Mouse (Mus musculus) liver, embryonic 14.5 days (tissue): ENCODE results near the gene Nexmif. TPM values are rescaled to one million over a fixed set of nuclear protein-coding genes. Genes with fewer than 3 reads are reported as not detected.
A peak's percentile ranks its signal among the peaks of the same experiment; 100 is the strongest.

ENCODE experiments used
- ATAC-seq: fragments of 200-750 bp; cut with Nextera tagmentation; 2 replicates; pipeline ENCODE4 v1.8.0; 2017; ENCODE audit warnings: moderate number of reproducible peaks, mild to moderate bottlenecking, moderate library complexity; ENCODE audit not compliant: insufficient read depth
- DNase-seq, 3 experiments: peaks; one replicate each; pipeline ENCODE4 v3.0.0-alpha.2; 2012 to 2013; ENCODE audit warnings: low read depth in 3 of 3, low spot score in 3 of 3
- H3K27ac ChIP-seq: fragments of 300-500 bp; sonication (generic); 2 replicates; pipeline ENCODE4 v1.5.1; 2014; ENCODE audit warnings: moderate library complexity, mild to moderate bottlenecking, control low read depth, inconsistent platforms
- H3K27me3 ChIP-seq: fragments of 300-500 bp; sonication (generic); 2 replicates; pipeline ENCODE4 v1.6.1; 2014; ENCODE audit warnings: mild to moderate bottlenecking, low read length, moderate library complexity; ENCODE audit not compliant: control insufficient read depth, insufficient read depth
- H3K36me3 ChIP-seq: fragments of 300-500 bp; sonication (generic); replicated peaks from 2 replicates; pipeline ENCODE4 v1.6.1; 2014; ENCODE audit warnings: low read depth; ENCODE audit not compliant: control insufficient read depth, insufficient read depth
- H3K4me1 ChIP-seq, 2 experiments: fragments of 200-500 bp in 1 of 2; fragments of 300-500 bp in 1 of 2; sonication (generic) in 1 of 2; replicated peaks; 2 replicates each; pipeline ENCODE4 v1.6.1; 2012 to 2014; ENCODE audit warnings: antibody characterized with exemption in 1 of 2, inconsistent platforms in 1 of 2, low read length in 1 of 2; ENCODE audit not compliant: control insufficient read depth in 2 of 2, insufficient read depth in 2 of 2
- H3K4me2 ChIP-seq: fragments of 300-500 bp; sonication (generic); 2 replicates; pipeline ENCODE4 v1.6.1; 2014; ENCODE audit warnings: low read depth, mild to moderate bottlenecking, control low read depth, moderate library complexity
- H3K4me3 ChIP-seq, 2 experiments: fragments of 200-500 bp in 1 of 2; fragments of 300-500 bp in 1 of 2; sonication (generic) in 1 of 2; 2 replicates each; pipeline ENCODE4 v1.5.1; 2012 to 2014; ENCODE audit warnings: low read depth in 2 of 2, low read length in 2 of 2, mild to moderate bottlenecking in 2 of 2, control low read depth in 1 of 2, inconsistent platforms in 1 of 2, moderate library complexity in 1 of 2; ENCODE audit not compliant: insufficient read depth in 1 of 2
- H3K9ac ChIP-seq: fragments of 300-500 bp; sonication (generic); replicated peaks from 2 replicates; pipeline ENCODE4 v1.6.1; 2014; ENCODE audit warnings: mild to moderate bottlenecking, control low read depth, moderate library complexity
- H3K9me3 ChIP-seq: fragments of 300-500 bp; sonication (generic); 2 replicates; pipeline ENCODE4 v1.6.1; 2016; ENCODE audit warnings: low read length, mixed read lengths; ENCODE audit not compliant: control insufficient read depth
- CTCF ChIP-seq: IDR thresholded peaks from 2 replicates; pipeline ENCODE4 v1.5.1; 2016; ENCODE audit warnings: antibody characterized with exemption, low read depth, control low read depth
- EP300 ChIP-seq: IDR thresholded peaks from 2 replicates; pipeline ENCODE4 v1.6.1; 2016; ENCODE audit warnings: antibody characterized with exemption, low read depth
- WGBS: fragments of 180-500 bp; shearing (Covaris S2); extraction: QIAGEN DNeasy Blood & Tissue Kit; methylation state at CpG from one replicate; pipeline ENCODE4 v1.1.7; 2014; ENCODE audit not compliant: insufficient replicate concordance; 5-methylcytosine and 5-hydroxymethylcytosine counted together
- polyA plus RNA-seq, 2 experiments: library from polyadenylated mRNA; depleted of rRNA in 1 of 2; stranded (reverse) in 1 of 2; unstranded in 1 of 2; fragments of >200 nt; fragmentation: Nextera tagmentation in 1 of 2; extraction: Ambion mirVana in 1 of 2; gene quantifications; 2 replicates each; pipeline versions ENCODE4 v1.2.1 to v1.2.3; 2012 to 2014

The Nexmif gene
- polyA plus RNA-seq (2012; rRNA removed) (under 0.01 and 0.01 TPM in 2 replicates), polyA plus RNA-seq (2014; fragmentation: Nextera tagmentation; extraction: Ambion mirVana) (not detected in 2 replicates)

DNA sequence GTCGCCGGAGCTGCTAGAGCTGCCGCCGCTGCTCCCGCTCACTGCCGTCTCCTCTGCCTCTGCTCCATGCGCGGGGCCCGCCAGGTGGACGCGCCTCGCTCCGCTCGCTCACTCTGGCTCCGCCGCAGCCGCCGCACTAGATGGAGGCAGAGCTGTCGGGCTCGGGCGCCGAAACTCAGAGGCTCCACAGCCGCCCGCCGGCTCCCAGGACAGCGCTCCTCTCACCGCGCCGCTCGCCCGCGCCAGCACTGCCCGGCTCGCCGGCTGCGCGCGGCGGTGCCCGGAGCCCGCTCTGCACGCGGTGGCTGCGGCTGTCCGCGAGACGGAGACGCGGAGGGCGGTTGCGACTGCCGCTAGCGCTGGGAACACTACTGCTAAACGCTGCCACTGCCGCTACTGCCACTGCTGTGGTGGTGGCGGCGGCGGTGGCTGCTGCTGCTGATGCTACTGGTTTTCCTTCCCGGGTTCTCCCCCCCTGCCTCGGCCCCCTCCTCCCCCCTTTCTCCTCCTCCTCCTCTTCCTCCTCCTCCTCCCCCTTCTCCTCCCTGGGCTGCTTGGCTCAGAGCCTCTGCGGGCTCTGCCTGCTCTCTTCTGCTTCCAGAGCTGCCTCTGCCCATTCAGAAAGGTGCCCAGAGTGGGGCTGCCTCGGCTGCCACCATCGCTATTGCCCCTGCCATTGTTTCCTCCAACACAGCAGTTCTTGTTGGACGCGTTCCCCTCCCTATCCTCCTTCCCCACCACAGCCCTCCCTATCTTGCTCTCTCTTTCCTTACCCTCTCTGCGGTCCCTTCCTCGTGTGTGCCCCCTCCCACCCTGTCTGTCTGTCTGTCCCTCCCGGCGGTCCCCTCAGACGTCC is at the start of gene Nexmif:
Gene Nexmif (minus strand): TSS at position 450 of the 856 bp plus-strand sequence.
- DNase-seq: no peak
- H3K9me3 ChIP-seq: no peaks in the 10 kb centered on the region
- TF ChIP-seq EP300 (no peak), CTCF (no peak)
- no peaks in the 10 kb centered on the region for H3K36me3 ChIP-seq
- H3K27me3 ChIP-seq: peaks cover 48% of the 10 kb centered on the region
- peak within 1 kb of the TSS; percentile 2 to 38; a peak in 2 of 4 replicates for H3K4me3 ChIP-seq
- peak within 1 kb of the TSS; percentile 53 for H3K4me2 ChIP-seq
- H3K27ac ChIP-seq: no peak within 1 kb of the TSS
- WGBS: 21% methylated on average over 58 of the region's 70 CpGs
- H3K9ac ChIP-seq: no peak within 1 kb of the TSS
- H3K4me1 ChIP-seq: no peaks in the 10 kb centered on the region
- no peak for ATAC-seq

DNA sequence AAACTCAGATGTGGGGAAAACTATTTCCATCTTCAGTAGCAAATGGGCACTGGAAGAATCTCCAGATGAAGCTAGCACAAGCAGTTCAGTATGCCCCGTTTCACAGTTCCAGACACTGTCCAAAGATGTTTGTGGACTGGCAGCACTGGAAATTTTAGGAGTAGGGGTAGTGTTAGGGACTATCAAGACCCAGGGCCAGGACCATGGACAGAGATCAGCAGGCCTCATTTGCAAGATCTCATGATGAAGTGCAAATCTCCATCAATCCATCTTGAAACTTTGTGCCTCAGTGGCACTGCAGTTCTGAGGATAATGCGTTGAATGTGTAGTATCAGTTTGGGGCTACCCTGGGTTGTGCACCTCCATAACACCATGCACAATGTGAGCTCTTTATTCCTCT is 7.7 kb upstream of the Nexmif start:
- H3K27ac ChIP-seq: no peak overlapping the region
- no peak for DNase-seq
- 56% methylated on average over 2 of the region's 2 CpGs for WGBS

DNA sequence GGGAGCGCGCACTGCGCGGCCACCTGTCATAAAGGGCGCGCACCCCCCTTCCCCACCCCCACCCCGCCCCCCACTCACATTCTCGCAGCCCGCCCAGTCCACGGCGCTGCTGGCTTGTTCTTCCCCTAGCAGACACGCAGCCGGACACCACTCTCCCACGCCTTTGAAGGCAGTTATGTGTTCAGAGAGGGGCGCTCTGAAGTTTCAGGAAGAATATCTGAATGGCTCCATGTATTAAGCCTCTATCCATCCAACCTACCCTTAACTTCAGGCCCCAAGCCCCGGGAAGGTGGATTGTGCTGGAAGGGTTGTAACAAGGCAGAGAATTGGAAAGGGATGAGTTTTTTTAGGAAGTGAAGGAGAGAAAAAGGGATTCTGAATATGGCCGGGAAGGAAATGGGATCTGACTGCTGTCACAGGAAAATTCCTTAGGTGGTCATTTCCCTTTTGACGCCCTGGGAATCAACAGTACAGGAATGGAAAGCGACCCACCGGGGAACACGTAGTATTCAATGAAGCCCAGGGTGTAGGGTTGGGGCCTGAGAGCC is 681 bp upstream of the Nexmif start:
- Histone ChIP-seq H3K27ac (no peak overlapping the region), H3K36me3 (no peaks in the 10 kb centered on the region), H3K4me2 (no peak overlapping the region), H3K4me3 (no peak overlapping the region), H3K9me3 (no peaks in the 10 kb centered on the region), H3K27me3 (peaks cover 48% of the 10 kb centered on the region), H3K9ac (no peak overlapping the region), H3K4me1 (no peaks in the 10 kb centered on the region)
- ATAC-seq (no peak), DNase-seq (no peak)
- no peak for TF ChIP-seq CTCF
- TF ChIP-seq EP300: no peak
- 27% methylated on average over 21 of the region's 21 CpGs for WGBS

More for the DNA sequence above, 7.7 kb upstream of the Nexmif start:
- Histone ChIP-seq H3K36me3 (no peaks in the 10 kb centered on the region), H3K4me3 (no peak overlapping the region), H3K4me1 (no peaks in the 10 kb centered on the region), H3K9me3 (no peaks in the 10 kb centered on the region), H3K9ac (no peak overlapping the region), H3K27me3 (no peaks in the 10 kb centered on the region), H3K4me2 (no peak overlapping the region)
- TF ChIP-seq CTCF (no peak), EP300 (no peak)
- no peak for ATAC-seq

DNA sequence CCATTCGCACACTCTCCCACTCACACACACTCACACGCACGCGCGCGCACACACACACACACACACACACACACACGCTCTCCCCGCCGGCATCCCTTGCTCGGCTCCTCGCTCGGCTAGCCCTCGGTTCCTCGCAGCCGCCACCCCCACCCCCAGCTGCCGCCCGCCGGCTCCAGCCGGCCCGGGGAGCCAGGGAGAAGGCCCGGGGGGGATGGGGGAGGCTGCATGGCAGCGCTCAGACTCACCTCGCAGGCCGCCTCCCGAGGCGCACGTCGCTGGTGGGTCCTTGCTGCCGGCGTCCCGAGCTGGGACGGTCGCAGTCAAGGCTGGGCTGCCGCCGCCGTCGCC is 623 bp downstream of the Nexmif start:
- Histone ChIP-seq H3K9ac (no peak overlapping the region), H3K4me2 (peak overlapping the region; percentile 53), H3K9me3 (no peaks in the 10 kb centered on the region), H3K36me3 (no peaks in the 10 kb centered on the region), H3K4me3 (peak overlapping the region; percentile 2 to 38; a peak in 2 of 4 replicates), H3K27ac (no peak overlapping the region), H3K4me1 (no peaks in the 10 kb centered on the region), H3K27me3 (peaks cover 48% of the 10 kb centered on the region)
- DNase-seq (no peak), ATAC-seq (no peak)
- TF ChIP-seq CTCF (no peak), EP300 (no peak)
- WGBS: 24% methylated on average over 20 of the region's 37 CpGs

DNA sequence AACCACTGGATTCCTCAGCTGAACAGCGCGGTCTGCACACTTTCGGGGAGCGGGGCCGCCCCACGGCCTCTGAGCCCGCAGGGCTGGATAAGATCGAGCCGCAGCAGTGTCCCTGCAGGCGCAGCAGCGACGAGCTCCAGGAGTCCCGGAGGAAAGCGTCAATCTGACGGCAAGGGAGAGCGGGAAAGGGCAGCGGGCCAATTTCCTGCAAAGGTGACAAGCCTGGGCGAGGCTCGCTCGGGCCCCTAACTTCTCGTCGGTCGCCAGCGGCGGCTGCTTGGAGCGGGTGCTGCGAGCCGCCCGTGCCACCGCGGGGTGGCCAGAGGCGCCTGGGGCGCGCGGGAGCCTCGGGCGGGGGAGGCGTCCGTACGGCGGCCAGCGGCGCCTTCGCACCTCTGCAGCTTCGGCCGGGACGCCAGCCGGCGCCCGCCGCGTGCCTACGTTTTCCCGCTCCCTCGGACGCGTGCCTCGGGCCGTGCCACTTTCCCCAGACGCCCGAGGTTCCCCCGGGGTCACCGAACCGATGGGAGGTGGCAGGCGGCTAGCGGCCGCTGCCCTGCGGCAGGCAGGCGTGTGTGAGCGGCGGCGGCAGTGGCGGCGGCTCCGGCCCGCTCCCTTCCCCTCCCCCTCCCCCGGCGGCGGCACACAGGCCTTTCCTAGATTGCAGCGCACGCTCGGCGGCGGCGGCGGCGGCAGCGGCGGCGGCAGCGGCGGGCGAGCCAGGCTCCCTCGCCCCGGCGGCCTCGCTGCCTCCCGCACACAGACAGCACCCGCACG is 1.2 kb downstream of the Nexmif start:
- Histone ChIP-seq H3K27ac (no peak overlapping the region), H3K9ac (no peak overlapping the region), H3K4me2 (peak overlapping the region; percentile 53), H3K4me3 (peak overlapping the region in 1 of 2 experiments; percentile 38; a peak in 2 of 4 replicates), H3K27me3 (peaks cover 48% of the 10 kb centered on the region), H3K4me1 (no peaks in the 10 kb centered on the region), H3K9me3 (no peaks in the 10 kb centered on the region), H3K36me3 (no peaks in the 10 kb centered on the region)
- TF ChIP-seq CTCF (no peak), EP300 (no peak)
- ATAC-seq: no peak
- WGBS: 19% methylated on average over 40 of the region's 100 CpGs
- no peak for DNase-seq
